Mouse (Mus musculus) layer of hippocampus, adult 9-11 months (tissue): ENCODE data around the gene Sept8.

Experiments used
- DNase-seq: peaks from one replicate; pipeline ENCODE4 v3.0.0; 2022

The Sept8 gene

GRCm38 (mm10) chr11:53585510-53585909 is 66.5 kb downstream of the Sept8 start:
- no peak for DNase-seq

GRCm38 (mm10) chr11:53588279-53588678 is 69.2 kb downstream of the Sept8 start:
- no peak for DNase-seq

GRCm38 (mm10) chr11:53590368-53590768 is 71.3 kb downstream of the Sept8 start:
- no peak for DNase-seq

DNA sequence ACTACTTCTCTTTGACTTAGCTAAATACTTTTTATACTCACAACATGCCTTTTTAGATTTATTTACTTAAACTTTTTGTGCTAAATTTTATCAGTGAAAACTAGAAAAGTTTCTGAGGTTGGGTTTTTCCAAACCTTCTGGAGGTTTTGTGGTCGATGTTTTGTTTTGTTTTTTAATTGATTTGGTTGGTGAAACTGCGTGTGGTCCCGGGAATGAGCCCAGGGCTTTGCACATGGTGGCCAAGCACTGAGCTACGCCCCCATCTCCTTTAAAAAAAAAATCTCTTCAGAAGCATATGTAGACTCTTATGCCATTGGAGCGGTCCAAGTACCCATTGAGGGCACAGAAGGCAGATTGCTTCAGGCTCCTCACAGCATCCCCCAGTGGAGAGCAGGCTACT is 72.1 kb downstream of the Sept8 start:
- DNase-seq, result no peak
